ENCODE assay signal across 14 mouse cellular contexts in the genomic region with DNA sequence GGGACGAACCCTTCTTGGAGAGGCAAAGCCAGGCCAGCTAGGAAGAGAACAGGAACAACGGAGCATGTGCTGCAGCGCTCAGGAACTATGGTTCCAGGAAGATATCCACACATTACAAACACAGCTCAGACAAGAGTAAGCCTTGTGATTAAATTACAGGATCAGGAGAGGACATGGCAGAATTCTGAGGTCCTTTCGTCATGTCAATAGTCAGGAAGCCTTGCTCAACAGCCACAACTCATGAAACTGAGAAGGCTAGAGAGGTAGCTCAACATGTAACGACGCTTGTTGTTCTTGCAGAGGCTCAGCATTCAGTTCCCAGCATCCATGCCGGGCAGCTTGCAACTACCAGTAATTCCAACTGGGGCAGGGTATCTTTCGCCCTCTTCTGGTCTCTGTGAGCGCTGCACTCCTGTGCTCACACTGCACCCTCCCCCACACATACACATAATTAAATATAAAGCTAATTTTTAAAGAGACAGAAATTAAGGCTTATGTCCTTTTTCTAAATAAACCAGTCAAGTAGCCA. TPM values are rescaled to one million over a fixed set of nuclear protein-coding genes. Genes with fewer than 3 reads are reported as not detected.
DNase-seq lines count a peak whose midpoint lies in the region; ATAC-seq and TF ChIP-seq lines count a peak whose summit lies in the region.
"Had no signal": no experiment of that assay in that cellular context is flagged by ENCODE, and none has a peak within 500 bp of the region (broad histone marks: within the 10 kb centered on the region; RNA-seq: fewer than 3 reads in every experiment).

No protein-coding gene starts in this region.

- intact Hi-C loops in heart, adult 2 months (cut with DNase I) = loop anchor here (5.0 kb wide), 1 partner anchor 701 kb away; no protein-coding TSS in a partner anchor

- H3K9ac ChIP-seq in heart, adult 2 months (ENCODE audit: low read depth, low read length) = no peak overlapping the region
- no peak overlapping the region for H3K9ac ChIP-seq in forebrain, embryonic 13.5 days

- H3K79me2 ChIP-seq in heart, adult 2 months (replicated peaks; ENCODE audit: control insufficient read depth, insufficient read depth, low read length) = no peaks in the 10 kb centered on the region

- TF ChIP-seq POLR2A in heart, adult 2 months (IDR thresholded peaks at IDR 0.05; ENCODE audit: insufficient read depth, low read depth, low read length) = no peak
- TF ChIP-seq POLR2A in spleen, adult 2 months (IDR thresholded peaks at IDR 0.05; ENCODE audit: low read depth, low read length) = no peak

- no peak for ATAC-seq in forebrain, embryonic 13.5 days

- no peak overlapping the region for H3K4me2 ChIP-seq in forebrain, embryonic 13.5 days

- TF ChIP-seq CTCF in heart, adult 2 months (IDR thresholded peaks at IDR 0.05) = peak; percentile 31
- peak; percentile 33; the same call in 1 of the 2 replicates for TF ChIP-seq CTCF in spleen, adult 2 months (IDR thresholded peaks at IDR 0.05; ENCODE audit: extremely low read depth, insufficient read depth, insufficient read length, insufficient replicate concordance)

- no peak overlapping the region for H3K4me3 ChIP-seq in heart, adult 2 months
- no peak overlapping the region for H3K4me3 ChIP-seq in spleen, adult 2 months (ENCODE audit: extremely low read depth, insufficient read depth, insufficient read length)
- H3K4me3 ChIP-seq in forebrain, embryonic 13.5 days = no peak overlapping the region
- H3K4me3 ChIP-seq: gastrocnemius, adult 2 months; megakaryocyte, embryonic 14.5 days; myocyte had no signal

- H3K4me1 ChIP-seq in heart, adult 2 months (ENCODE audit: control insufficient read depth, insufficient read depth, low read length) = no peaks in the 10 kb centered on the region
- H3K4me1 ChIP-seq in spleen, adult 2 months (ENCODE audit: control insufficient read depth, insufficient read depth, insufficient read length) = peaks cover 31% of the 10 kb centered on the region
- H3K4me1 ChIP-seq in forebrain, embryonic 13.5 days = 0 out of 2 replicates have a peak, but pooled peaks cover 7% of the 10 kb centered on the region

- no peaks in the 10 kb centered on the region for H3K36me3 ChIP-seq in heart, adult 2 months (ENCODE audit: control insufficient read depth, insufficient read depth, low read length)
- H3K36me3 ChIP-seq in spleen, adult 2 months (ENCODE audit: control insufficient read depth, insufficient read depth, low read length) = no peaks in the 10 kb centered on the region
- no peaks in the 10 kb centered on the region for H3K36me3 ChIP-seq in forebrain, embryonic 13.5 days (ENCODE audit: poor library complexity, severe bottlenecking)

- no peaks in the 10 kb centered on the region; the same call in 1 of the 2 replicates for H3K9me3 ChIP-seq in forebrain, embryonic 13.5 days (replicated peaks)
- H3K9me3 ChIP-seq: megakaryocyte, embryonic 14.5 days had no signal

- no peak for DNase-seq in heart, adult 2 months
- no peak for DNase-seq in heart, postnatal 4 days
- peak in 1 of 2 experiments; percentile 24 for DNase-seq in spleen, adult 2 months (ENCODE audit: low read depth in 1 of 2, low spot score in 2 of 2)
- DNase-seq in spleen, postnatal 4 days (ENCODE audit: low spot score in 2 of 2) = no peak
- peak; percentile 18 for DNase-seq in naive thymus-derived CD4-positive, alpha-beta T cell, adult 2 months (ENCODE audit: low read depth)
- no peak for DNase-seq in frontal cortex, postnatal 25 days (ENCODE audit: low spot score in 2 of 2)
- DNase-seq in cerebellum, adult 11 months = no peak
- DNase-seq: adrenal gland, postnatal 36 days; cerebellum, adult 18-20 months; gastrocnemius, adult 2 months; kidney, postnatal 25 days had no signal

- H3K27ac ChIP-seq in heart, adult 2 months = no peak overlapping the region
- peak overlapping the region; percentile 49 for H3K27ac ChIP-seq in spleen, adult 2 months (ENCODE audit: insufficient read depth, low read length)
- H3K27ac ChIP-seq in forebrain, embryonic 13.5 days = no peak overlapping the region
- H3K27ac ChIP-seq: gastrocnemius, adult 2 months had no signal

- no peaks in the 10 kb centered on the region for H3K27me3 ChIP-seq in heart, adult 2 months (ENCODE audit: control insufficient read depth, insufficient read depth, low read length)
- H3K27me3 ChIP-seq in spleen, adult 2 months (ENCODE audit: control insufficient read depth, insufficient read depth, low read length) = no peaks in the 10 kb centered on the region
- peaks cover 5% of the 10 kb centered on the region; the same call in 1 of the 2 replicates for H3K27me3 ChIP-seq in forebrain, embryonic 13.5 days
- H3K27me3 ChIP-seq: megakaryocyte, embryonic 14.5 days had no signal

- TF ChIP-seq EP300 in heart, adult 2 months (IDR thresholded peaks at IDR 0.05; ENCODE audit: insufficient read depth, low read depth, low read length) = no peak

- WGBS in heart, adult 2 months = 83% methylated on average over 9 of the region's 9 CpGs
- WGBS in spleen, adult 2 months = 44% methylated on average over 9 of the region's 9 CpGs
- 92% methylated on average over 9 of the region's 9 CpGs for WGBS in forebrain, embryonic 13.5 days

RNA-seq across cellular contexts. Expression of gene Diras2, which starts 7.6 kb away (rescaled TPM):
- under 1 TPM; 0.18 to 0.32 TPM for total RNA-seq in heart, adult 2 months (2021)
- 0.61 and 0.78 TPM in 2 replicates for polyA plus RNA-seq in heart, adult 2 months (2012; rRNA removed)
- total RNA-seq in heart, postnatal 4 days (2021) = 1 to 10 TPM; 2.6 to 2.7 TPM
- polyA plus RNA-seq in spleen, adult 2 months (2012; rRNA removed) = 2.0 TPM in 2 replicates
- polyA plus RNA-seq in forebrain, embryonic 13.5 days (2015; fragmentation: Nextera tagmentation; extraction: Ambion mirVana) = 0.77 and 0.93 TPM in 2 replicates

RNA-seq across cellular contexts. Expression of gene Syk, which starts 44.3 kb away (rescaled TPM):
- total RNA-seq in heart, adult 2 months (2021) = 10 to 100 TPM; 16.0 to 17.6 TPM
- 14.0 and 19.7 TPM in 2 replicates for polyA plus RNA-seq in heart, adult 2 months (2012; rRNA removed)
- total RNA-seq in heart, postnatal 4 days (2021) = 10 to 100 TPM; 24.1 to 26.5 TPM
- 119 and 126 TPM in 2 replicates for polyA plus RNA-seq in spleen, adult 2 months (2012; rRNA removed)
- 0.81 and 1.1 TPM in 2 replicates for polyA plus RNA-seq in forebrain, embryonic 13.5 days (2015; fragmentation: Nextera tagmentation; extraction: Ambion mirVana)
